Comparison of ENCODE assay signal across 28 mouse cellular contexts in genomic region chr14:120344641-120345040, GRCm38 (mm10).
"Had no signal": no experiment of that assay in that cellular context is flagged by ENCODE, and none has a peak within 500 bp of the region (broad histone marks: within the 10 kb centered on the region; RNA-seq: fewer than 3 reads in every experiment).

No protein-coding gene starts in this region.

- H3K36me3 ChIP-seq: forebrain, embryonic 15.5 days had no signal

- ATAC-seq: forebrain, embryonic 13.5 days; forebrain, embryonic 14.5 days; forebrain, embryonic 15.5 days; forebrain, embryonic 16.5 days; forebrain, postnatal 0 days had no signal

- H3K4me1 ChIP-seq: forebrain, embryonic 10.5 days; forebrain, embryonic 12.5 days; forebrain, embryonic 13.5 days; forebrain, embryonic 15.5 days had no signal

- H3K27me3 ChIP-seq: embryonic facial prominence, embryonic 12.5 days; embryonic facial prominence, embryonic 13.5 days; embryonic facial prominence, embryonic 15.5 days; forebrain, embryonic 12.5 days; forebrain, embryonic 13.5 days; forebrain, embryonic 15.5 days had no signal

- H3K9me3 ChIP-seq: forebrain, embryonic 15.5 days had no signal

- H3K9ac ChIP-seq: embryonic facial prominence, embryonic 12.5 days; embryonic facial prominence, embryonic 13.5 days; embryonic facial prominence, embryonic 15.5 days; forebrain, embryonic 12.5 days; forebrain, embryonic 13.5 days; forebrain, embryonic 15.5 days; forebrain, postnatal 0 days had no signal

- H3K4me2 ChIP-seq: embryonic facial prominence, embryonic 12.5 days; embryonic facial prominence, embryonic 13.5 days; embryonic facial prominence, embryonic 15.5 days; forebrain, embryonic 12.5 days; forebrain, embryonic 13.5 days; forebrain, embryonic 15.5 days had no signal

- DNase-seq: cerebellum, adult 2 months; cerebellum, adult 8-10 months; cerebellum, adult 9-10 months; cerebellum, adult 9-11 months; cerebellum, postnatal 10 days; cerebellum, postnatal 14 days; cerebellum, postnatal 25 days; cerebellum, postnatal 36 days; embryo, embryonic 11 days; forebrain, postnatal 0 days; gastrocnemius, postnatal 10 days; gastrocnemius, postnatal 14 days; gastrocnemius, postnatal 25 days; gastrocnemius, postnatal 36 days; heart, adult 18-20 months; heart, adult 2 months had no signal

- H3K4me3 ChIP-seq: embryonic facial prominence, embryonic 10.5 days; embryonic facial prominence, embryonic 12.5 days; embryonic facial prominence, embryonic 13.5 days; embryonic facial prominence, embryonic 15.5 days; erythroblast, embryonic 14.5 days; forebrain, embryonic 10.5 days; forebrain, embryonic 12.5 days; forebrain, embryonic 13.5 days; forebrain, embryonic 15.5 days; heart, adult 2 months; heart, embryonic 10.5 days had no signal

- H3K27ac ChIP-seq: embryonic facial prominence, embryonic 10.5 days; embryonic facial prominence, embryonic 12.5 days; embryonic facial prominence, embryonic 13.5 days; embryonic facial prominence, embryonic 15.5 days; forebrain, embryonic 10.5 days; forebrain, embryonic 12.5 days; forebrain, embryonic 13.5 days; forebrain, embryonic 15.5 days; heart, adult 2 months; heart, embryonic 10.5 days had no signal
